Mouse (Mus musculus) brain, embryonic 18.5 days (tissue): ENCODE measurements around the gene Exoc6.

Experiments
- DNase-seq: peaks from one replicate; pipeline ENCODE4 v3.0.0-alpha.2; 2012; ENCODE audit warnings: low read depth, low spot score

The Exoc6 gene

DNA sequence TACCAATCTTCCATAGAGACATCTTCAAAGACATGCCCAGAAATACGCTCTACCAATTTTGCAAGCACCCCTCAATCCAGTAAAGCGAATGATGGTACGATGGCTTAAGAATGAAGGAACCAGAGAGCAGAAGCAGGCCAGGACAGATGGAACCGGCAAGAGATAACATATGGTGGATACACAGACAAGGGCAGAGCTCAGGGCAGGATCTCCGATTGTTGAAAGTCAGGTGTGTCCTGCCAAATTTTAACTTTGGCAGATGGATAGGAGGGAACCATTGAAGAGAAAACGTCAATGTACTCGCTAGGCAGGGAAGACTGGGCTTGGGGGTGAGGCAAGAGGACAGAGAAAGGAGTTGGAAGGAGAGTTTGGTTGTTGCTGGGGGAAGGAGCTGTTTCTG is 176.4 kb downstream of the Exoc6 start:
- no peak for DNase-seq

DNA sequence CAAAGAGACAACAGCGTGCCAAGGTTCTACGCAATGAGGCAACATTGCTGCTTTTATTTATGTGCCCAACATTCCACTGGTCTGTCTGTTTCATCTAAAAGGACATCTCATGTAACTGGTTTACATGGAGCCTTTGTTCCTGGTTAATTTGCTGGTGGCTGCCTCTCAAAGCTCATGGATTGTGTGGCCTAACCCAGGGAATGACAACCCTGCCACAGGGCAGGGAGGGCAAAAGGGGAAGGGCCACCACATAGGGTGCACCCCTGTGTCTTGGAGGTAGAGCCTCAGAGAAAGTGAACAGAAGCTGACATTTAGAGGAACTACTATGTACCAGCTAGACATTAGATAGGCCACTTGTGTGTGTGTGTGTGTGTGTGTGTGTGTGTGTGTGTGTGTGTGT is 177.1 kb downstream of the Exoc6 start:
- no peak for DNase-seq
